Mouse (Mus musculus) heart, adult 2 months (tissue): ENCODE measurements around the gene Ticam1. TPM values are rescaled to one million over a fixed set of nuclear protein-coding genes. Genes with fewer than 3 reads are reported as not detected.
A peak's percentile ranks its signal among the peaks of the same experiment; 100 is the strongest.

ENCODE experiments used
- DNase-seq, 2 experiments: peaks; one replicate each; pipeline ENCODE4 v3.0.0; 2021
- H3K27ac ChIP-seq: fragments of 200-600 bp; 2 replicates; pipeline ENCODE4 v1.8.1; 2022
- H3K27me3 ChIP-seq: fragments of 200-500 bp; 2 replicates; pipeline ENCODE4 v1.6.1; 2012; ENCODE audit warnings: mild to moderate bottlenecking, low read length, inconsistent platforms, mixed read lengths; ENCODE audit not compliant: control insufficient read depth, insufficient read depth
- H3K36me3 ChIP-seq: fragments of 200-500 bp; 2 replicates; pipeline ENCODE4 v1.6.1; 2012; ENCODE audit warnings: low read length, inconsistent platforms; ENCODE audit not compliant: control insufficient read depth, insufficient read depth
- H3K4me1 ChIP-seq: fragments of 200-500 bp; 2 replicates; pipeline ENCODE4 v1.6.1; 2011; ENCODE audit warnings: low read length; ENCODE audit not compliant: control insufficient read depth, insufficient read depth
- H3K4me3 ChIP-seq: fragments of 200-600 bp; 2 replicates; pipeline ENCODE4 v1.8.1; 2022
- H3K79me2 ChIP-seq: fragments of 200-500 bp; replicated peaks from 2 replicates; pipeline ENCODE4 v1.6.1; 2012; ENCODE audit warnings: mild to moderate bottlenecking, inconsistent platforms, low read length, moderate library complexity, mixed read lengths; ENCODE audit not compliant: control insufficient read depth, insufficient read depth
- H3K9ac ChIP-seq: fragments of 200-500 bp; 2 replicates; pipeline ENCODE4 v1.6.1; 2012; ENCODE audit warnings: low read depth, mild to moderate bottlenecking, control low read depth, inconsistent platforms, low read length, mixed read lengths
- CTCF ChIP-seq: fragments of 200-600 bp; IDR thresholded peaks from 2 replicates; pipeline ENCODE4 v1.8.1; 2022; ENCODE audit warnings: antibody characterized with exemption, mild to moderate bottlenecking, moderate library complexity
- EP300 ChIP-seq: fragments of 200-500 bp; IDR thresholded peaks from 2 replicates; pipeline ENCODE4 v1.6.1; 2011; ENCODE audit warnings: low read depth, low read length, control low read depth; ENCODE audit not compliant: insufficient read depth
- POLR2A ChIP-seq: fragments of 200-500 bp; IDR thresholded peaks from 2 replicates; pipeline ENCODE4 v1.6.1; 2011; ENCODE audit warnings: mild to moderate bottlenecking, low read depth, low read length, control low read depth; ENCODE audit not compliant: insufficient read depth
- WGBS: fragments of 180-500 bp; shearing (Covaris S2); methylation state at CpG from one replicate; pipeline ENCODE4 v1.1.7; 2018; 5-methylcytosine and 5-hydroxymethylcytosine counted together
- intact Hi-C: fragments of 180-260 bp; cut with DNase I; formaldehyde crosslinking; loops from one replicate; pipeline ENCODE4 v1.15.1; 2025
- polyA plus RNA-seq: library from polyadenylated mRNA; depleted of rRNA; stranded (reverse); fragments of >200 nt; gene quantifications from 2 replicates; pipeline ENCODE4 v1.2.3, GENCODE M21; 2012
- total RNA-seq, 2 experiments: library from RNA; stranded (reverse); gene quantifications; 2 replicates each; pipeline ENCODE4 v1.2.3; 2021

Ticam1 gene
- total and polyA plus RNA-seq, 3 experiments = 8.0 to 16.8 (median 8.0) TPM

DNA sequence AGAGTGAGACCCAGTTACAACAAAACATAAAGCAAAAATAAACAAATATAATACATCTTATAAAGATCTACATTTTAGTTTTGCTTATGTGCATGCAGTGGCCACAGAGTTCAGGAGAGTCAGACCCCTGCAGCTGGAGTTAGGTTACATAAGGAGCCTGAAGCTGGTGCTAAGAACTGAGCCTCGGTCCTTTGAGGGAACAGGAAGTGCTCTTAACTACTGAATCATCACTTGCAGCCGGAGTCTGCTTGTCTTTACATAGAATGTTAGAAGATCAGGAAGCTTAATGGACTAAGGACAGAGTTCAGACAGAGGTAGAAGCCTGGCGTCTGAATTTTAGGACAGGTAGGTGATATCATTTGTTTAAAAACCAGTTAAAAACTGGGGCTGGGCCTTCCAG lies 12.3 kb upstream of the Ticam1 start:
- intact Hi-C loops = loop anchor here (1.0 to 2.0 kb wide), 2 partner anchors 11 to 28 kb away; no protein-coding TSS in a partner anchor
- TF ChIP-seq CTCF (no peak), EP300 (no peak), POLR2A (no peak)
- Histone ChIP-seq H3K79me2 (no peaks in the 10 kb centered on the region), H3K4me3 (peak overlapping the region; percentile 59), H3K27me3 (no peaks in the 10 kb centered on the region), H3K9ac (peak overlapping the region; percentile 67; the same call in 1 of the 2 replicates), H3K27ac (peak overlapping the region; percentile 90), H3K36me3 (no peaks in the 10 kb centered on the region), H3K4me1 (peaks cover 6% of the 10 kb centered on the region)
- 28% methylated on average over 3 of the region's 3 CpGs for WGBS
- no peak for DNase-seq

DNA sequence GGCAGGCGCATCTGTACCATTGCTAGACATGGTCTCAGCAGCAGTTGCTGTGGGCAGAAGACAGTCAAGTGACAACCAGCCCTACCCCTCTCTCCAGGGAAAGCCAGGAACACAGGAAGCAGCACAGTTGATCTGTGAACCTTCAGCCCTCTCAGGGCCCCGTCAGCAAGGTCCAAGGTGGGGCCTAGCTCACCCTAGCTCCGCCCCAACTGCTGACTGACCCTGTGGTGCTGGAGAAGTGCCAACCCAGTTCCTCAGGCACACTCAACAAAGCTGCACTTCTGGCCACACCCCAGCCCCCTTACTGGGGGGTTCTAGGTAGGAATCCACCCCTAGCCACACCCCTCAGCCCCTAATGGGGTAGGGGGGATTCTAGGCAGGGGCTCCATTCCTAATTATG lies 11.2 kb upstream of the Ticam1 start:
- no peak overlapping the region for H3K4me3 ChIP-seq
- intact Hi-C loops = loop anchor here (1.0 to 2.0 kb wide), 2 partner anchors 10 to 27 kb away; no protein-coding TSS in a partner anchor
- DNase-seq = peak in 1 of 2 experiments; percentile 54
- H3K36me3 ChIP-seq = no peaks in the 10 kb centered on the region
- no peaks in the 10 kb centered on the region for H3K27me3 ChIP-seq
- peaks cover 6% of the 10 kb centered on the region for H3K4me1 ChIP-seq
- peak overlapping the region; percentile 90 for H3K27ac ChIP-seq
- TF ChIP-seq CTCF (no peak), EP300 (no peak), POLR2A (no peak)
- no peaks in the 10 kb centered on the region for H3K79me2 ChIP-seq
- H3K9ac ChIP-seq = peak overlapping the region; percentile 25; the same call in 1 of the 2 replicates
- 55% methylated on average over 3 of the region's 3 CpGs for WGBS

GRCm38 (mm10) chr17:56285995-56286394 lies 9.4 kb upstream of the Ticam1 start:
- Histone ChIP-seq H3K27ac (no peak overlapping the region), H3K4me1 (peaks cover 4% of the 10 kb centered on the region), H3K79me2 (no peaks in the 10 kb centered on the region), H3K9ac (no peak overlapping the region), H3K36me3 (no peaks in the 10 kb centered on the region), H3K4me3 (no peak overlapping the region), H3K27me3 (no peaks in the 10 kb centered on the region)
- peak in 1 of 2 experiments; percentile 18 for DNase-seq
- no peak for TF ChIP-seq POLR2A
- no peak for TF ChIP-seq CTCF
- no peak for TF ChIP-seq EP300
- WGBS = 87% methylated on average over 11 of the region's 11 CpGs
- intact Hi-C loops = no loop called here

GRCm38 (mm10) chr17:56283316-56283715 lies 6.7 kb upstream of the Ticam1 start:
- Histone ChIP-seq H3K27me3 (no peaks in the 10 kb centered on the region), H3K4me1 (peaks cover 3% of the 10 kb centered on the region), H3K79me2 (no peaks in the 10 kb centered on the region), H3K4me3 (no peak overlapping the region), H3K36me3 (no peaks in the 10 kb centered on the region), H3K27ac (no peak overlapping the region), H3K9ac (no peak overlapping the region)
- WGBS = 88% methylated on average over 8 of the region's 8 CpGs
- DNase-seq = no peak
- TF ChIP-seq CTCF = no peak
- no peak for TF ChIP-seq EP300
- TF ChIP-seq POLR2A = no peak
- intact Hi-C loops = no loop called here

DNA sequence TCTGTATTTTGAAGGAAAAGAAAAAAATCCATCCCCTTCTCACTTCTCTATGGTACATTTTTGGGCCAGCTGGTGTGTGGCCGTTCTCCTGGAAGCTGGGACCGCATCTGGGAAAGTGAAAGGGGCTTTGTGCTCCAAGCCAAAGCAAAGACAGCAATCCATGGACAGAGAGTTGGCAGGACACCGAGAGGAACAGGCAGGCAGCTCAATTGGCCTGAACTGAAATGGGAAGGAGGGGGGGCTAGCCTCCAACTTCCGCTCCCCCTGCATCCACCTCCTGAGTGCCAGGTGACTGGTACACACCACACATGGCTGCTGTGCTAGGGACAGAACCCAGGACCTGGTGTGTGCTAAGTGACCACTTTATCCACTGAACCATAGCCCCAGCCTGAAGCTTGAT lies 6.2 kb upstream of the Ticam1 start:
- no peak for TF ChIP-seq CTCF
- 0 out of 2 replicates have a peak, but pooled peaks have one; percentile 7 for TF ChIP-seq EP300
- no peak for TF ChIP-seq POLR2A
- Histone ChIP-seq H3K36me3 (no peaks in the 10 kb centered on the region), H3K27me3 (no peaks in the 10 kb centered on the region), H3K27ac (no peak overlapping the region), H3K4me3 (no peak overlapping the region), H3K4me1 (peaks cover 5% of the 10 kb centered on the region), H3K9ac (no peak overlapping the region), H3K79me2 (no peaks in the 10 kb centered on the region)
- intact Hi-C loops = no loop called here
- DNase-seq = no peak
- WGBS = 73% methylated on average over 4 of the region's 4 CpGs

- no peaks in the 10 kb centered on the region for H3K79me2 ChIP-seq
- intact Hi-C loops = no loop called here
- H3K9ac ChIP-seq = no peak overlapping the region
- no peak for DNase-seq
- no peak overlapping the region for H3K27ac ChIP-seq
- peaks cover 7% of the 10 kb centered on the region for H3K4me1 ChIP-seq
- 93% methylated on average over 12 of the region's 12 CpGs for WGBS
- H3K36me3 ChIP-seq = peaks cover 2% of the 10 kb centered on the region; the same call in 1 of the 2 replicates
- H3K4me3 ChIP-seq = no peak overlapping the region
- TF ChIP-seq POLR2A (no peak), EP300 (no peak), CTCF (no peak)
- no peaks in the 10 kb centered on the region for H3K27me3 ChIP-seq
Measured at GRCm38 (mm10) chr17:56281193-56281592, 4.6 kb upstream of the Ticam1 start.
